Mouse (Mus musculus) lung, embryonic 16.5 days (tissue): ENCODE measurements around the gene Rabgap1l. TPM values are rescaled to one million over a fixed set of nuclear protein-coding genes. Genes with fewer than 3 reads are reported as not detected.

Experiments
- ATAC-seq: fragments of 200-750 bp; cut with Nextera tagmentation; 2 replicates; pipeline ENCODE4 v1.8.0; 2017; ENCODE audit warnings: low read depth, mild to moderate bottlenecking, moderate library complexity
- H3K27ac ChIP-seq: fragments of 300-500 bp; sonication (generic); 2 replicates; pipeline ENCODE4 v1.5.1; 2014; ENCODE audit warnings: mild to moderate bottlenecking, control low read depth, low read length
- H3K27me3 ChIP-seq: fragments of 300-500 bp; sonication (generic); 2 replicates; pipeline ENCODE4 v1.6.1; 2014; ENCODE audit warnings: low read depth, low read length, mixed read lengths; ENCODE audit not compliant: control insufficient read depth, insufficient read depth
- H3K36me3 ChIP-seq: fragments of 300-500 bp; sonication (generic); 2 replicates; pipeline ENCODE4 v1.6.1; 2014; ENCODE audit warnings: low read length; ENCODE audit not compliant: control insufficient read depth, insufficient read depth
- H3K4me1 ChIP-seq: fragments of 300-500 bp; sonication (generic); replicated peaks from 2 replicates; pipeline ENCODE4 v1.6.1; 2014; ENCODE audit warnings: low read length, mixed read lengths; ENCODE audit not compliant: control insufficient read depth, insufficient read depth
- H3K4me2 ChIP-seq: fragments of 300-500 bp; sonication (generic); 2 replicates; pipeline ENCODE4 v1.6.1; 2014; ENCODE audit warnings: low read depth, low read length, control low read depth
- H3K4me3 ChIP-seq: fragments of 300-500 bp; sonication (generic); 2 replicates; pipeline ENCODE4 v1.5.1; 2014; ENCODE audit warnings: mild to moderate bottlenecking, low read length, control low read depth
- H3K9ac ChIP-seq: fragments of 300-500 bp; sonication (generic); 2 replicates; pipeline ENCODE4 v1.6.1; 2014; ENCODE audit warnings: low read length, control low read depth
- H3K9me3 ChIP-seq: fragments of 300-500 bp; sonication (generic); 2 replicates; pipeline ENCODE4 v1.6.1; 2016; ENCODE audit warnings: low read length; ENCODE audit not compliant: control insufficient read depth
- WGBS: fragments of 180-500 bp; shearing (Covaris S2); extraction: QIAGEN DNeasy Blood & Tissue Kit; methylation state at CpG from one replicate; pipeline ENCODE4 v1.1.7; 2014; 5-methylcytosine and 5-hydroxymethylcytosine counted together
- polyA plus RNA-seq: library from polyadenylated mRNA; unstranded; fragments of >200 nt; fragmentation: Nextera tagmentation; extraction: Ambion mirVana; gene quantifications from 2 replicates; pipeline ENCODE4 v1.2.1, GENCODE M21; 2015

Gene Rabgap1l
- polyA plus RNA-seq, 1 experiment from 2014 or later, result 28.2 TPM

GRCm38 (mm10) chr1:160370552-160370951 lies 422.5 kb downstream of the Rabgap1l start:
- Histone ChIP-seq H3K36me3 (no peaks in the 10 kb centered on the region), H3K27ac (peak overlapping the region; percentile 77), H3K9me3 (no peaks in the 10 kb centered on the region), H3K4me1 (peaks cover 7% of the 10 kb centered on the region), H3K27me3 (no peaks in the 10 kb centered on the region), H3K4me3 (no peak overlapping the region), H3K4me2 (no peak overlapping the region), H3K9ac (no peak overlapping the region)
- ATAC-seq, result peak; percentile 93
- 12% methylated on average over 1 of the region's 1 CpGs for WGBS

- Histone ChIP-seq H3K4me2 (no peak overlapping the region), H3K9ac (no peak overlapping the region), H3K4me1 (peaks cover 7% of the 10 kb centered on the region), H3K9me3 (no peaks in the 10 kb centered on the region), H3K27me3 (no peaks in the 10 kb centered on the region), H3K36me3 (no peaks in the 10 kb centered on the region), H3K27ac (no peak overlapping the region), H3K4me3 (no peak overlapping the region)
- no peak for ATAC-seq
- 60% methylated on average over 3 of the region's 3 CpGs for WGBS
These were observed 426.4 kb downstream of the Rabgap1l start for GRCm38 (mm10) chr1:160366615-160367014.

- no peak for ATAC-seq
- Histone ChIP-seq H3K36me3 (no peaks in the 10 kb centered on the region), H3K4me1 (no peaks in the 10 kb centered on the region), H3K9ac (no peak overlapping the region), H3K9me3 (no peaks in the 10 kb centered on the region), H3K4me2 (no peak overlapping the region), H3K27me3 (no peaks in the 10 kb centered on the region), H3K4me3 (no peak overlapping the region), H3K27ac (no peak overlapping the region)
These were observed 435.7 kb downstream of the Rabgap1l start for GRCm38 (mm10) chr1:160357268-160357667.

GRCm38 (mm10) chr1:160353732-160354455 lies 439.1 kb downstream of the Rabgap1l start:
- no peak for ATAC-seq
- Histone ChIP-seq H3K4me3 (no peak overlapping the region), H3K27me3 (no peaks in the 10 kb centered on the region), H3K4me1 (no peaks in the 10 kb centered on the region; the same call in 1 of the 2 replicates), H3K9me3 (no peaks in the 10 kb centered on the region), H3K36me3 (no peaks in the 10 kb centered on the region), H3K27ac (no peak overlapping the region), H3K4me2 (no peak overlapping the region), H3K9ac (no peak overlapping the region)
- WGBS, result 79% methylated on average over 6 of the region's 6 CpGs

- Histone ChIP-seq H3K36me3 (no peaks in the 10 kb centered on the region), H3K4me3 (peak overlapping the region; percentile 46), H3K9me3 (no peaks in the 10 kb centered on the region), H3K4me1 (no peaks in the 10 kb centered on the region; the same call in 1 of the 2 replicates), H3K4me2 (peak overlapping the region; percentile 73), H3K27ac (no peak overlapping the region), H3K9ac (peak overlapping the region; percentile 62), H3K27me3 (no peaks in the 10 kb centered on the region)
- ATAC-seq, result no peak
- WGBS, result 21% methylated on average over 4 of the region's 4 CpGs
These were observed 440.7 kb downstream of the Rabgap1l start for GRCm38 (mm10) chr1:160352309-160352708.

GRCm38 (mm10) chr1:160351880-160352234 lies 441.2 kb downstream of the Rabgap1l start:
- no peak overlapping the region for H3K27ac ChIP-seq
- no peaks in the 10 kb centered on the region; the same call in 1 of the 2 replicates for H3K4me1 ChIP-seq
- 1% methylated on average over 10 of the region's 10 CpGs for WGBS
- H3K36me3 ChIP-seq, result no peaks in the 10 kb centered on the region
- H3K9me3 ChIP-seq, result no peaks in the 10 kb centered on the region
- peak overlapping the region; percentile 73 for H3K4me2 ChIP-seq
- H3K4me3 ChIP-seq, result peak overlapping the region; percentile 46
- H3K27me3 ChIP-seq, result no peaks in the 10 kb centered on the region
- peak overlapping the region; percentile 62 for H3K9ac ChIP-seq
- peak; percentile 78 for ATAC-seq

GRCm38 (mm10) chr1:160351146-160351879 lies 441.7 kb downstream of the Rabgap1l start:
- no peak overlapping the region for H3K27ac ChIP-seq
- no peaks in the 10 kb centered on the region for H3K9me3 ChIP-seq
- no peaks in the 10 kb centered on the region for H3K36me3 ChIP-seq
- peak overlapping the region; percentile 62 for H3K9ac ChIP-seq
- no peak for ATAC-seq
- peak overlapping the region; percentile 46 for H3K4me3 ChIP-seq
- peak overlapping the region; percentile 73 for H3K4me2 ChIP-seq
- H3K4me1 ChIP-seq, result no peaks in the 10 kb centered on the region; the same call in 1 of the 2 replicates
- 24% methylated on average over 11 of the region's 13 CpGs for WGBS
- no peaks in the 10 kb centered on the region for H3K27me3 ChIP-seq

GRCm38 (mm10) chr1:160340653-160341052 lies 452.4 kb downstream of the Rabgap1l start:
- Histone ChIP-seq H3K4me3 (no peak overlapping the region), H3K36me3 (no peaks in the 10 kb centered on the region), H3K9ac (no peak overlapping the region), H3K4me2 (no peak overlapping the region), H3K27ac (no peak overlapping the region; the same call in 1 of the 2 replicates), H3K4me1 (no peaks in the 10 kb centered on the region; the same call in 1 of the 2 replicates), H3K27me3 (no peaks in the 10 kb centered on the region), H3K9me3 (no peaks in the 10 kb centered on the region)
- WGBS, result 65% methylated on average over 2 of the region's 2 CpGs
- no peak for ATAC-seq

- Histone ChIP-seq H3K36me3 (no peaks in the 10 kb centered on the region), H3K9me3 (no peaks in the 10 kb centered on the region), H3K4me1 (no peaks in the 10 kb centered on the region; the same call in 1 of the 2 replicates), H3K27me3 (no peaks in the 10 kb centered on the region), H3K4me2 (no peak overlapping the region), H3K9ac (no peak overlapping the region), H3K27ac (no peak overlapping the region), H3K4me3 (no peak overlapping the region)
- no peak for ATAC-seq
- WGBS, result 42% methylated on average over 4 of the region's 4 CpGs
These were observed 453.6 kb downstream of the Rabgap1l start for GRCm38 (mm10) chr1:160339374-160339773.
